Mouse (Mus musculus) midbrain, embryonic 15.5 days (tissue): ENCODE measurements around the gene Yif1a. TPM values are rescaled to one million over a fixed set of nuclear protein-coding genes. Genes with fewer than 3 reads are reported as not detected.

Experiments
- ATAC-seq: fragments of 200-750 bp; cut with Nextera tagmentation; replicated peaks from 2 replicates; pipeline ENCODE4 v1.8.0; 2017; ENCODE audit warnings: moderate TSS enrichment
- H3K27ac ChIP-seq: fragments of 300-500 bp; sonication (generic); 2 replicates; pipeline ENCODE4 v1.5.1; 2015; ENCODE audit warnings: mild to moderate bottlenecking, inconsistent platforms
- H3K27me3 ChIP-seq: fragments of 300-500 bp; sonication (generic); replicated peaks from 2 replicates; pipeline ENCODE4 v1.6.1; 2015; ENCODE audit warnings: inconsistent platforms
- H3K36me3 ChIP-seq: fragments of 300-500 bp; sonication (generic); replicated peaks from 2 replicates; pipeline ENCODE4 v1.6.1; 2015; ENCODE audit warnings: inconsistent platforms
- H3K4me1 ChIP-seq: fragments of 300-500 bp; sonication (generic); 2 replicates; pipeline ENCODE4 v1.6.1; 2015; ENCODE audit warnings: inconsistent platforms
- H3K4me2 ChIP-seq: fragments of 300-500 bp; sonication (generic); 2 replicates; pipeline ENCODE4 v1.6.1; 2015; ENCODE audit warnings: inconsistent platforms, mild to moderate bottlenecking, moderate library complexity
- H3K4me3 ChIP-seq: fragments of 300-500 bp; sonication (generic); 2 replicates; pipeline ENCODE4 v1.5.1; 2015; ENCODE audit warnings: mild to moderate bottlenecking, inconsistent platforms
- H3K9ac ChIP-seq: fragments of 300-500 bp; sonication (generic); 2 replicates; pipeline ENCODE4 v1.6.1; 2015; ENCODE audit warnings: mild to moderate bottlenecking, inconsistent platforms
- H3K9me3 ChIP-seq: fragments of 300-500 bp; sonication (generic); 2 replicates; pipeline ENCODE4 v1.6.1; 2016; ENCODE audit warnings: inconsistent platforms
- WGBS: fragments of 180-500 bp; shearing (Covaris S2); methylation state at CpG from one replicate; pipeline ENCODE4 v1.1.7; 2015; ENCODE audit warnings: mixed read lengths; 5-methylcytosine and 5-hydroxymethylcytosine counted together
- polyA plus RNA-seq: library from polyadenylated mRNA; unstranded; fragments of >200 nt; fragmentation: Nextera tagmentation; extraction: Ambion mirVana; gene quantifications from 2 replicates; pipeline ENCODE4 v1.2.1, GENCODE M21; 2015

Gene Yif1a
- 43.4 and 55.8 TPM in 2 replicates for polyA plus RNA-seq

DNA sequence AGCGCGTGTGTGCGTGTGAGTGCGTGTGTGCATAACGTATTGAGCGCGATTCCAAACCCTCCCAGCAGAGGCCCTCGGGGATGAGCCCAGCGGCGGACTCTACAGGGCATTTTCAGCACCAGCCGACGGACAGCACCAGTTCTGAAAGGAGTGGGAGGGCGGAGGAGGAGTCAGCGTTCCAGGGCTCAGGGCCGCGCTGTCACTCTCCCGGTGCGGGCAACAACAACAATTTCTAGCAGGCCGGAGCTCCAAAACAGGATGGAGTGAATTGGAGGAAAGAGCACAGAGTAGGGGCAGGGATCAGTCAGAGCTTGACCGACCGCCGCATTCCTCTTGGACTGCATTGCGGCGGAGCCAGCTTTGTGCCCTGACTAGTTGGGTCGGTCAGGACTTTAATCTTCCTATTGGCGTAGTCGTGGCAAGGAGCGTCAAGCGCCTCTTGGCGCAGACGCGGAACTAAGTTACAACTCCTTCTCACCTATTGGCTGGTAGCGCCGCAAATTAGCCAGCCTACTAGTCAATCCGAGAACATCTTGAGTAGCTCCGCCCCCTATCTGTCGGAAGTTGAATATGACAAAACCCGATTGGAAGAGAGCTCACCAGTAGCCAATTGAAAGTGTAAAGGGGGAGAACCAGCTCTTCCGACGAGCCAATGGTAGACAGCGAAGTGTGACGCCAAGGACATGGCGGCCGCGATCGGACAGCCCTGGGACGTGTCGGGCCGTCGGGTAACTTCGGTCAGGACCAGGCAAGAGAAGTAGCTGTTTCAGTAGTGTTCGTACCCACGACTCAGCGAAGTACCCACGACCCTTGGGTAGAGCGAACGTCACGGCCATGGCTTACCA lies at the start of gene Yif1a:
Gene Yif1a (plus strand): TSS at position 655 of the 845 bp plus-strand sequence.
- under 1% methylated on average over 58 of the region's 58 CpGs for WGBS
- Histone ChIP-seq H3K4me1 (peaks cover 43% of the 10 kb centered on the region), H3K36me3 (peaks cover 14% of the 10 kb centered on the region), H3K4me3 (peak within 1 kb of the TSS; percentile 71), H3K9me3 (no peaks in the 10 kb centered on the region), H3K4me2 (peak within 1 kb of the TSS; percentile 77), H3K27ac (peak within 1 kb of the TSS; percentile 86), H3K27me3 (peaks cover 31% of the 10 kb centered on the region), H3K9ac (peak within 1 kb of the TSS; percentile 54)
- peak; percentile 94 for ATAC-seq

GRCm38 (mm10) chr19:5038709-5039156 lies 49.6 kb upstream of the Yif1a start, which contains the start of the genes B4gat1 and AC124502.3:
Gene B4gat1 (plus strand): TSS chr19:5038826.
Gene AC124502.3 (plus strand): TSS chr19:5038891.
- Histone ChIP-seq H3K27ac (peak within 1 kb of the TSS; percentile 86), H3K27me3 (no peaks in the 10 kb centered on the region), H3K9me3 (no peaks in the 10 kb centered on the region), H3K4me2 (peak within 1 kb of the TSS; percentile 96), H3K4me3 (peak within 1 kb of the TSS; percentile 70), H3K36me3 (peaks cover 5% of the 10 kb centered on the region; the same call in 1 of the 2 replicates), H3K4me1 (peaks cover 37% of the 10 kb centered on the region), H3K9ac (peak within 1 kb of the TSS; percentile 88)
- ATAC-seq: peak; percentile 95
- under 1% methylated on average over 41 of the region's 44 CpGs for WGBS

GRCm38 (mm10) chr19:5039301-5040114 lies 48.8 kb upstream of the Yif1a start:
- H3K4me3 ChIP-seq: peak overlapping the region; percentile 70
- peaks cover 5% of the 10 kb centered on the region; the same call in 1 of the 2 replicates for H3K36me3 ChIP-seq
- ATAC-seq: peak; percentile 35
- H3K4me2 ChIP-seq: peak overlapping the region; percentile 96
- H3K9me3 ChIP-seq: no peaks in the 10 kb centered on the region
- H3K9ac ChIP-seq: peak overlapping the region; percentile 88
- WGBS: 11% methylated on average over 41 of the region's 41 CpGs
- H3K4me1 ChIP-seq: peaks cover 37% of the 10 kb centered on the region
- peak overlapping the region; percentile 86 for H3K27ac ChIP-seq
- H3K27me3 ChIP-seq: no peaks in the 10 kb centered on the region

- 6% methylated on average over 40 of the region's 40 CpGs for WGBS
- H3K4me2 ChIP-seq: peak within 1 kb of the TSS; percentile 96
Observed at GRCm38 (mm10) chr19:5040862-5041523, 47.3 kb upstream of the Yif1a start, which contains the start of gene Brms1. Gene Brms1 (plus strand): TSS chr19:5041354.

GRCm38 (mm10) chr19:5041588-5041987 lies 46.8 kb upstream of the Yif1a start:
- H3K4me2 ChIP-seq: peak overlapping the region; percentile 96
- no peaks in the 10 kb centered on the region for H3K27me3 ChIP-seq
- peak overlapping the region; percentile 58 for H3K27ac ChIP-seq
- H3K4me3 ChIP-seq: peak overlapping the region; percentile 70
- ATAC-seq: peak; percentile 3; the same call in 1 of the 2 replicates
- peaks cover 12% of the 10 kb centered on the region; the same call in 1 of the 2 replicates for H3K36me3 ChIP-seq
- peak overlapping the region; percentile 64 for H3K9ac ChIP-seq
- H3K4me1 ChIP-seq: peaks cover 37% of the 10 kb centered on the region
- whole genome bisulfite sequencing: 2% methylated on average over 16 of the region's 16 CpGs
- H3K9me3 ChIP-seq: no peaks in the 10 kb centered on the region

More at GRCm38 (mm10) chr19:5040862-5041523, 47.3 kb upstream of the Yif1a start, which contains the start of gene Brms1:
- peak within 1 kb of the TSS; percentile 88 for H3K9ac ChIP-seq
- peak within 1 kb of the TSS; percentile 58 for H3K27ac ChIP-seq
- H3K36me3 ChIP-seq: peaks cover 9% of the 10 kb centered on the region; the same call in 1 of the 2 replicates
- no peaks in the 10 kb centered on the region for H3K27me3 ChIP-seq
- H3K4me1 ChIP-seq: peaks cover 37% of the 10 kb centered on the region
- H3K4me3 ChIP-seq: peak within 1 kb of the TSS; percentile 70
- no peaks in the 10 kb centered on the region for H3K9me3 ChIP-seq
- ATAC-seq: peak; percentile 59

- H3K27me3 ChIP-seq: peaks cover 8% of the 10 kb centered on the region
- H3K4me1 ChIP-seq: peaks cover 29% of the 10 kb centered on the region
- H3K9me3 ChIP-seq: no peaks in the 10 kb centered on the region
- H3K27ac ChIP-seq: no peak overlapping the region
- no peak overlapping the region for H3K9ac ChIP-seq
- peaks cover 22% of the 10 kb centered on the region; the same call in 1 of the 2 replicates for H3K36me3 ChIP-seq
- H3K4me2 ChIP-seq: no peak overlapping the region
- WGBS: 86% methylated on average over 4 of the region's 4 CpGs
- ATAC-seq: no peak
- no peak overlapping the region for H3K4me3 ChIP-seq
Observed at GRCm38 (mm10) chr19:5045531-5045930, 42.8 kb upstream of the Yif1a start.

DNA sequence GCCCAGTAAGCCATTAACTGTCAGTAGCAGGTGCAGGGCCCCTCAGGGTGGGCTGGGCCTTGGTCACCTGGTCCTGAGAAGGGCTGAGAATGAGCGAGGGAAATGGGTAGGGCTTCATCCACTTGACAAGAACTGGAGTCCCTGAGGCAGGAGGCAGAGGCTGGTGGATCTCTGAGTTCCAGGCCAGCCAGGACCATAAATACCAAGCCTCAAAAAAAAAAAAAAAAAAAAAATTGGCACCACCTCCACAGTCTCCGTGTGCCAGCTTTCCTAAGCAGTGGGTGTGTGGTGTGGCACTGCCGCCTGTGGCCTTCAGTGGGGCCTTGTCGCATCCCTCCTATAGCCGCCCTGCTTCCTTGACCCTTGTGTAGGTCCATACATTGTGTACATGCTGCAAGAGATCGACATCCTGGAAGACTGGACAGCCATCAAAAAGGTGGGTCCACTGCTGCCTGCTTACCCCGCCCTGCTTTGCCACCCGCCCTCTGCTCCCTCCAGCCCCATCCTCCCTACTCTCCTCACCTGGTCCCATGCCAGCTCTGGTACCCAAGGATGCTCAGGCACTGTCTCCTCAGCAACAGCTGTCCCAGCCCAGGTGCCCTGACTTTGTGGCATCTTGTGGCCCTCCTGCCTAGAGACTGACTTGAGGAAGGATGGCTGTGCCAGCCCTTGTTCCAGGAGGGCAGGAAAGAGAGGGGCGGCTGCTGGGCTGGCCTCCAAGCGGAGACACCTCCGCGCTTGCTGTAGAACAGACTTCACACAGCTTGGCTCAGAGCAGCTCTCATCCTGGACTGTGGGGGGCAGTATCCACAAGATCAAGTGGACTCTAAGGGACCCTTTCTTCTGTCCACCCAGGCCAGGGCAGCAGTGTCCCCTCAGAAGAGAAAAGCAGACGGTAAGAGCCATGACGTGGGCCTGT lies 39.9 kb upstream of the Yif1a start:
- Histone ChIP-seq H3K27me3 (peaks cover 36% of the 10 kb centered on the region), H3K9me3 (no peaks in the 10 kb centered on the region), H3K9ac (no peak overlapping the region), H3K4me3 (no peak overlapping the region), H3K27ac (no peak overlapping the region), H3K4me2 (no peak overlapping the region), H3K4me1 (peaks cover 12% of the 10 kb centered on the region), H3K36me3 (0 out of 2 replicates have a peak, but pooled peaks cover 17% of the 10 kb centered on the region)
- WGBS: 86% methylated on average over 14 of the region's 14 CpGs
- no peak for ATAC-seq

GRCm38 (mm10) chr19:5049325-5049724 lies 39.0 kb upstream of the Yif1a start:
- H3K27me3 ChIP-seq: peaks cover 41% of the 10 kb centered on the region
- WGBS: 61% methylated on average over 6 of the region's 6 CpGs
- H3K4me2 ChIP-seq: no peak overlapping the region
- H3K36me3 ChIP-seq: 0 out of 2 replicates have a peak, but pooled peaks cover 17% of the 10 kb centered on the region
- peaks cover 12% of the 10 kb centered on the region for H3K4me1 ChIP-seq
- H3K9me3 ChIP-seq: no peaks in the 10 kb centered on the region
- no peak overlapping the region for H3K9ac ChIP-seq
- no peak for ATAC-seq
- H3K27ac ChIP-seq: no peak overlapping the region
- no peak overlapping the region for H3K4me3 ChIP-seq

GRCm38 (mm10) chr19:5050047-5050905 lies 38.1 kb upstream of the Yif1a start, which contains the start of gene Rin1:
Gene Rin1 (plus strand): TSS chr19:5050481.
- Histone ChIP-seq H3K4me2 (peak within 1 kb of the TSS; percentile 6; the same call in 1 of the 2 replicates), H3K9ac (peak within 1 kb of the TSS; percentile 14; the same call in 1 of the 2 replicates), H3K27me3 (peaks cover 41% of the 10 kb centered on the region), H3K27ac (no peak within 1 kb of the TSS), H3K4me3 (no peak within 1 kb of the TSS), H3K36me3 (0 out of 2 replicates have a peak, but pooled peaks cover 13% of the 10 kb centered on the region), H3K9me3 (no peaks in the 10 kb centered on the region), H3K4me1 (peaks cover 12% of the 10 kb centered on the region)
- ATAC-seq: peak; percentile 46; the same call in 1 of the 2 replicates
- 17% methylated on average over 14 of the region's 14 CpGs for WGBS

GRCm38 (mm10) chr19:5051031-5051430 lies 37.3 kb upstream of the Yif1a start:
- H3K9me3 ChIP-seq: no peaks in the 10 kb centered on the region
- ATAC-seq: 0 out of 2 replicates have a peak, but pooled peaks have one; percentile 28
- peaks cover 41% of the 10 kb centered on the region for H3K27me3 ChIP-seq
- 6% methylated on average over 17 of the region's 17 CpGs for WGBS
- no peak overlapping the region for H3K27ac ChIP-seq
- 0 out of 2 replicates have a peak, but pooled peaks cover 13% of the 10 kb centered on the region for H3K36me3 ChIP-seq
- peak overlapping the region; percentile 6; the same call in 1 of the 2 replicates for H3K4me2 ChIP-seq
- H3K4me3 ChIP-seq: no peak overlapping the region
- peaks cover 12% of the 10 kb centered on the region for H3K4me1 ChIP-seq
- H3K9ac ChIP-seq: peak overlapping the region; percentile 14; the same call in 1 of the 2 replicates
